Mouse (Mus musculus) adipose tissue, adult 10 weeks (tissue): ENCODE measurements around the gene Apoa2. TPM values are rescaled to one million over a fixed set of nuclear protein-coding genes. Genes with fewer than 3 reads are reported as not detected.

ENCODE experiments used
- polyA plus RNA-seq: library from polyadenylated mRNA; stranded (reverse); fragments of 350-450 nt; fragmentation: Illumina TruSeq; extraction: RNeasy Lipid Tissue Mini Kit (QIAGEN cat#74804); gene quantifications from one replicate; pipeline ENCODE4 v1.2.3, GENCODE M21; 2014; ENCODE audit warnings: low read depth, low replicate concordance

The Apoa2 gene
- 1.1 TPM for polyA plus RNA-seq

GRCm38 (mm10) chr1:171224857-171225256 is at the start of gene Apoa2:
TSS of gene Apoa2 (plus strand) at chr1:171225054.

GRCm38 (mm10) chr1:171195887-171196397 is 28.9 kb upstream of the Apoa2 start, which contains the start of gene Pcp4l1:
TSS of gene Pcp4l1 (minus strand) at chr1:171196268.

GRCm38 (mm10) chr1:171213801-171214496 is 10.9 kb upstream of the Apoa2 start, which contains the start of gene Nr1i3:
TSS of gene Nr1i3 (plus strand) at chr1:171213970.

GRCm38 (mm10) chr1:171222238-171223155 is 2.4 kb upstream of the Apoa2 start, which contains the start of gene Tomm40l:
TSS of gene Tomm40l (minus strand) at chr1:171222514.

DNA sequence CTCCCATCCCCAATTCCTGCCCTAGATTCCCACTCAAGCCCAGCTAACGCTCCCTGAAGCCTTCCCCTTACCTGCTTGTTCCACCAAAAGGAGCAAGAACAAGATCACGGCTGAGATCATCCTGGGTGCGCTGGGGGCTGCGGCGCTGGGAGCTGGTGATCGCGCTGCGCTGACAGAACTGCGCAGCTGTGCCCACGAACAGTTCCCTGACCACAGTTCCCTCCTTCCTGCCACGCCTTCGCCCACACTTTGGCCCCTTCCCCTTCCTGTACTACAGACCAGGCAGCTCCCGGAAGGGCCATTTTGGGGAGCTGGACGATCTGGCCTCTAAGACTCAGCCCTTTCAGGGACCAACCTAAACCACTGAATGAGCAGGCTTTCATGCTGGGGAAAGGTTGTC is 9.3 kb downstream of the Apoa2 start, which contains the start of gene Fcer1g:
Fcer1g (minus strand) TSS at position 240 of the 400 bp plus-strand sequence.

GRCm38 (mm10) chr1:171249913-171250600 is 25.2 kb downstream of the Apoa2 start, which contains the start of gene Adamts4:
TSS of gene Adamts4 (plus strand) at chr1:171250421.

GRCm38 (mm10) chr1:171250680-171251593 is 26.1 kb downstream of the Apoa2 start, which contains the start of gene Ndufs2:
TSS of gene Ndufs2 (minus strand) at chr1:171251388.

DNA sequence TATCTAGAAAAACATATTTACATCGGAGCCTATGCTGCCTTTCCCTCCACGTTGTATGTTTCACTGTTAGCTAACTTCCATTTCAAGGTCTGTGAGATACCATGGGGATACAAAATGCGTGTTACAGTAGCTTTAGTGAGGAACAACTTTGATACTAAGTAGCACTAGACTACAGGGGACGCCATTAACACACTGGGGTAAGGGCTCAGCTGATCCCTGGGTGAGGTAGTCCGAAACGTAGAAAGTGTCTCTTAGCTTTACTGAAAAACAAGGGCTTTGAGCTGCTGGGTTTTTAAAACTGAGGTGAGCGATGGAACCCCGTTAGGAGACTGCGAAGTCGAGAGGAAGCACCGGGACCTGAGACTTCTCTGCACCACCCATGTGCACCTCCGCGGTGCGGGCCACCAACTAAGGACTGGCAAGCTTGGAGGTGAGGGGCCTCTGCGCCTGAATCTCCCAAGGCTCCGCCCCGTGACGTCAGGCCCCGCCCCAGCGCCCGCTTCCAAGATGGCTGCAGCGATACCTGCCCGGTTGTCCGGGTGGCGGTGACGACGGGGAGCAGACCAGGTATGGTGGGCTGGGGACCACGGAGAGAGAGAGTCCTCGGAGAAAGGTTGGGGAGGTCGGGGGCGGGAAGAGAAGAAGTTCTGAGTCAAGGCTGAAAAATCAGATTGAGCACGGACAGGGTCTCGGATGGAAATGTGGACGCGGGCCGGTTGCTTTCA is 45.2 kb downstream of the Apoa2 start, which contains the start of gene B4galt3:
B4galt3 (plus strand) TSS at position 481 of the 725 bp plus-strand sequence.

Other genes with a start within 250 kb of the Apoa2 start
- gene Fcgr2b, start 248.5 kb upstream of the Apoa2 start, polyA plus RNA-seq: 104 TPM
- gene Fcgr4, start 206.1 kb upstream of the Apoa2 start, polyA plus RNA-seq: 2.0 TPM
- gene Fcgr3, start 160.1 kb upstream of the Apoa2 start, polyA plus RNA-seq: 42.1 TPM
- 23.4 TPM for gene Cfap126, start 111.1 kb upstream of the Apoa2 start, polyA plus RNA-seq
- 135 TPM for gene Sdhc, start 74.5 kb upstream of the Apoa2 start, polyA plus RNA-seq
- 1.9 TPM for gene Mpz, start 74.3 kb upstream of the Apoa2 start, polyA plus RNA-seq
- gene Pcp4l1, start 28.8 kb upstream of the Apoa2 start, polyA plus RNA-seq: 16.3 TPM
- gene Nr1i3, start 11.1 kb upstream of the Apoa2 start, polyA plus RNA-seq: not detected
- gene Tomm40l, start 2.5 kb upstream of the Apoa2 start, polyA plus RNA-seq: 23.7 TPM
- gene Fcer1g, start 9.3 kb downstream of the Apoa2 start, polyA plus RNA-seq: 58.9 TPM
- gene Adamts4, start 25.4 kb downstream of the Apoa2 start, polyA plus RNA-seq: 1.8 TPM
- gene Ndufs2, start 26.3 kb downstream of the Apoa2 start, polyA plus RNA-seq: 176 TPM
- gene B4galt3, start 45.3 kb downstream of the Apoa2 start, polyA plus RNA-seq: 40.5 TPM
- 43.4 TPM for gene Ppox, start 56.1 kb downstream of the Apoa2 start, polyA plus RNA-seq
- gene Usp21, start 62.9 kb downstream of the Apoa2 start, polyA plus RNA-seq: 28.1 TPM
- 139 TPM for gene Ufc1, start 70.0 kb downstream of the Apoa2 start, polyA plus RNA-seq
- 39.7 TPM for gene Dedd, start 104.1 kb downstream of the Apoa2 start, polyA plus RNA-seq
- 95.7 TPM for gene Nit1, start 120.6 kb downstream of the Apoa2 start, polyA plus RNA-seq
- gene Pfdn2, start 120.6 kb downstream of the Apoa2 start, polyA plus RNA-seq: 72.2 TPM
- 5.5 TPM for gene Klhdc9, start 135.7 kb downstream of the Apoa2 start, polyA plus RNA-seq
- 27.6 TPM for gene Nectin4, start 145.0 kb downstream of the Apoa2 start, polyA plus RNA-seq
- gene Arhgap30, start 163.9 kb downstream of the Apoa2 start, polyA plus RNA-seq: 6.5 TPM
- 59.3 TPM for gene Usf1, start 186.3 kb downstream of the Apoa2 start, polyA plus RNA-seq
- 9.5 TPM for gene Tstd1, start 193.8 kb downstream of the Apoa2 start, polyA plus RNA-seq
- gene F11r, start 212.5 kb downstream of the Apoa2 start, polyA plus RNA-seq: 71.7 TPM